Mouse (Mus musculus) forebrain, embryonic 13.5 days (tissue): ENCODE results near the gene Yes1. TPM values are rescaled to one million over a fixed set of nuclear protein-coding genes. Genes with fewer than 3 reads are reported as not detected.
"Not testable (repeated sequence)": the region's sequence is repeated elsewhere in the genome, so short reads cannot be mapped to it uniquely, and the experiment has no call there.

Experiments
- ATAC-seq: fragments of 200-750 bp; cut with Nextera tagmentation; 2 replicates; pipeline ENCODE4 v1.8.0; 2017
- H3K27ac ChIP-seq: fragments of 300-500 bp; sonication (generic); 2 replicates; pipeline ENCODE4 v1.5.1; 2015; ENCODE audit warnings: inconsistent platforms, mild to moderate bottlenecking, moderate library complexity
- H3K27me3 ChIP-seq: fragments of 300-500 bp; sonication (generic); 2 replicates; pipeline ENCODE4 v1.6.1; 2015; ENCODE audit warnings: mild to moderate bottlenecking, inconsistent platforms
- H3K36me3 ChIP-seq: fragments of 300-500 bp; sonication (generic); 2 replicates; pipeline ENCODE4 v1.6.1; 2015; ENCODE audit warnings: mild to moderate bottlenecking, inconsistent platforms; ENCODE audit not compliant: poor library complexity, severe bottlenecking
- H3K4me1 ChIP-seq: fragments of 300-500 bp; sonication (generic); 2 replicates; pipeline ENCODE4 v1.6.1; 2015; ENCODE audit warnings: inconsistent platforms
- H3K4me2 ChIP-seq: fragments of 300-500 bp; sonication (generic); 2 replicates; pipeline ENCODE4 v1.6.1; 2015; ENCODE audit warnings: inconsistent platforms, mild to moderate bottlenecking, moderate library complexity
- H3K4me3 ChIP-seq: fragments of 300-500 bp; sonication (generic); 2 replicates; pipeline ENCODE4 v1.5.1; 2015; ENCODE audit warnings: mild to moderate bottlenecking, inconsistent platforms
- H3K9ac ChIP-seq: fragments of 300-500 bp; sonication (generic); 2 replicates; pipeline ENCODE4 v1.6.1; 2015; ENCODE audit warnings: mild to moderate bottlenecking, inconsistent platforms
- H3K9me3 ChIP-seq: fragments of 300-500 bp; sonication (generic); replicated peaks from 2 replicates; pipeline ENCODE4 v1.6.1; 2016; ENCODE audit warnings: inconsistent platforms
- WGBS: fragments of 180-500 bp; shearing (Covaris S2); methylation state at CpG from one replicate; pipeline ENCODE4 v1.1.7; 2015; 5-methylcytosine and 5-hydroxymethylcytosine counted together
- polyA plus RNA-seq: library from polyadenylated mRNA; unstranded; fragments of >200 nt; fragmentation: Nextera tagmentation; extraction: Ambion mirVana; gene quantifications from 2 replicates; pipeline ENCODE4 v1.2.1, GENCODE M21; 2015

The Yes1 gene
- polyA plus RNA-seq, 1 experiment from 2014 or later, result 24.8 TPM

GRCm38 (mm10) chr5:32728851-32729250 lies 117.9 kb downstream of the Yes1 start:
- H3K9me3 ChIP-seq, result no peaks in the 10 kb centered on the region
- no peak overlapping the region for H3K4me2 ChIP-seq
- H3K4me3 ChIP-seq, result no peak overlapping the region
- H3K27ac ChIP-seq, result no peak overlapping the region
- no peaks in the 10 kb centered on the region for H3K27me3 ChIP-seq
- no peak for ATAC-seq
- peaks cover 10% of the 10 kb centered on the region; the same call in 1 of the 2 replicates for H3K36me3 ChIP-seq
- H3K9ac ChIP-seq, result no peak overlapping the region
- H3K4me1 ChIP-seq, result no peaks in the 10 kb centered on the region
- 93% methylated on average over 8 of the region's 8 CpGs for WGBS

- H3K27me3 ChIP-seq, H3K4me2 ChIP-seq, H3K4me1 ChIP-seq, H3K4me3 ChIP-seq, H3K9ac ChIP-seq, H3K9me3 ChIP-seq, H3K27ac ChIP-seq: not testable (repeated sequence)
- 0 out of 2 replicates have a peak, but pooled peaks have one; percentile 27 for ATAC-seq
- peaks cover 25% of the 10 kb centered on the region for H3K36me3 ChIP-seq
- WGBS, result 95% methylated on average over 6 of the region's 6 CpGs
Measured at GRCm38 (mm10) chr5:32733892-32734291, 122.9 kb downstream of the Yes1 start.

DNA sequence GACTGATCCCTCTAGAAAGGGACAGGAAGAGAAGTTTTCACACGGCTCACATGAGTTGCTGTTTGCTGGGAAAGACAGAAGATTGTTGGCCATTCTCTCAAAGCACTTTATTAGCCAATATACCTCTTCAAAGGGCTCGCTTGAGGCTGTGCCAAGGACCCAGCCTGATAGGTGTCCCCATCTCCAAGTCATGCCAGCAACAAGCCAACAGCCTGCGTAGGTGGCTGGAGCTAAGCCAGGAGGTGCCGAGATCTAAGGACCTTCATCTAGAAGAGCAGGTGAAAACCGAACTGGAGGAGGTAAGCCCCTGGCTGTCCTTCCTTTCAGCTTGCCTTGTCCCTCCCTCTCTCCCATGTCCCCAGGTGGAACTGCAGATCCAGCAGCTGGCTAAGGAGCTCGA lies 124.8 kb downstream of the Yes1 start:
- 91% methylated on average over 6 of the region's 6 CpGs for WGBS
- Histone ChIP-seq H3K4me2 (no peak overlapping the region), H3K4me3 (no peak overlapping the region), H3K9ac (no peak overlapping the region), H3K27me3 (no peaks in the 10 kb centered on the region), H3K36me3 (peaks cover 21% of the 10 kb centered on the region), H3K9me3 (no peaks in the 10 kb centered on the region), H3K4me1 (0 out of 2 replicates have a peak, but pooled peaks cover under 1% of the 10 kb centered on the region), H3K27ac (no peak overlapping the region)
- ATAC-seq, result no peak

Other genes with a start within 250 kb of the Yes1 start
- gene Ppp1cb, start 152.3 kb upstream of the Yes1 start, polyA plus RNA-seq, result 213 and 246 TPM in 2 replicates
- 76.6 and 85.5 TPM in 2 replicates for gene Pisd, start 174.5 kb downstream of the Yes1 start, polyA plus RNA-seq
- not detected in 2 replicates for gene Gm20671, start 215.9 kb downstream of the Yes1 start, polyA plus RNA-seq
- 17.6 and 18.3 TPM in 2 replicates for gene Prr14l, start 243.1 kb downstream of the Yes1 start, polyA plus RNA-seq